Mouse (Mus musculus): ENCODE data around the gene Rsph3a. TPM values are rescaled to one million over a fixed set of nuclear protein-coding genes. Genes with fewer than 3 reads are reported as not detected.
A peak's percentile ranks its signal among the peaks of the same experiment; 100 is the strongest.
"Not testable (repeated sequence)": the region's sequence is repeated elsewhere in the genome, so short reads cannot be mapped to it uniquely, and the experiment has no call there.

Gene Rsph3a
- total RNA-seq, 2 experiments from 2014 or later: 31.7 to 39.7 TPM

DNA sequence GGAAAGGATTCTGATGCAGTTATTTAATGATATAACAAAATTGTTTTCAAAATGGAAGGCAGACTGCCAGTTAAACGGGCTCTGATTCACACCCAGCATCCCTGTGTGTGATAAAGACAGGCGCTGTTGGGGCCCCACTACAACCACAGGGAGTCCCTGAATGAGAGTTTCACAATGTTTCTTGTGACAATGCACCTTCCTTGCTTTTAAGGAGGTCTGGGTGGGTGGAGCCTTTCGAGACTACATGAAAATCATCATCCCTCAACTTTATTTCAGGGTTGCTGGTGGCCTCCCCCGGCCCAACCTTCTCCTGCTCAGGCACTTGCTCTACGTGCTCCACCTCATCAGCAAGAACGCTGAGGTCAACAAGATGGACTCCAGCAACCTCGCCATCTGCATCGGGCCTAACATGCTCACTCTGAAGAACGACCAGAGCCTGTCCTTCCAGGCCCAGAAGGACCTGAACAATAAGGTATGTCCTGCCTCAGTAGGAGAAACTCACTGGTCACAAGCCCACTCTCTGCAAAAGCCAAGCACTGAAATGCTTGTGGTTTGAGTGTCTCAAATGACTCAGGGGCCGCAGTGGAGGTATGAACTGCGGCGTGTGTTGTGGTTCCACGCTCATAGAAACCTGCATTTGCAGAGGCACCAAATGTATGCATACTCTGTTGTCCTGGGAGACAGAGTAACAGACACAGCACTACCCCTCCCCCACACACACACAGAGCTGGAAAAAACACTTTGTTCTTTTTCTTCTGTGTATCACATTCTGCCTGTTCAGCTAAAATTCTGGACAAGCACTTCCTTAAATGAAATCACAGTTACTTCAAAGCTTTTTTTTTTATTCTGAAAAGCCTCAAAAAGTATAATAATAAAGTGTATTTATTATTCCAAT, 14.1 kb upstream of the Rsph3a start:
- Histone ChIP-seq H3K4me3 (no peak overlapping the region), H3K27ac (no peak overlapping the region)
- peak in 1 of 2 experiments; percentile 6 for DNase-seq (ENCODE audit: extremely low spot score in 1 of 2, low spot score in 2 of 2)
- no peak for TF ChIP-seq CTCF (IDR thresholded peaks at IDR 0.05)
- intact Hi-C loops (cut with DNase I): no loop called here

- DNase-seq (ENCODE audit: extremely low spot score in 1 of 2, low spot score in 2 of 2); intact Hi-C loops (cut with DNase I); H3K4me3 ChIP-seq; H3K27ac ChIP-seq: not testable (repeated sequence)
Observed at GRCm38 (mm10) chr17:7932121-7932520, 13.3 kb upstream of the Rsph3a start.

GRCm38 (mm10) chr17:7939640-7940039, 5.8 kb upstream of the Rsph3a start:
- intact Hi-C loops (cut with DNase I): loop anchor here (2.0 to 10.0 kb wide), 2 partner anchors 71 to 995 kb away; partner anchors contain the start of gene Rsph3b
- H3K27ac ChIP-seq: no peak overlapping the region
- DNase-seq (ENCODE audit: extremely low spot score in 1 of 2, low spot score in 2 of 2): peak; percentile 35 to 47

GRCm38 (mm10) chr17:7946053-7946627, 726 bp downstream of the Rsph3a start:
- not testable (repeated sequence) for DNase-seq (ENCODE audit: extremely low spot score in 1 of 2, low spot score in 2 of 2)
- peak overlapping the region; percentile 60 for H3K4me3 ChIP-seq
- intact Hi-C loops (cut with DNase I): loop anchor here (10.0 kb wide), 1 partner anchor 1001 kb away; the partner anchor contains the start of gene Rsph3b
- peak overlapping the region; percentile 81 for H3K27ac ChIP-seq

More at GRCm38 (mm10) chr17:7939640-7940039, 5.8 kb upstream of the Rsph3a start:
- peak; percentile 66 for TF ChIP-seq CTCF (IDR thresholded peaks at IDR 0.05)
- H3K4me3 ChIP-seq: no peak overlapping the region

DNA sequence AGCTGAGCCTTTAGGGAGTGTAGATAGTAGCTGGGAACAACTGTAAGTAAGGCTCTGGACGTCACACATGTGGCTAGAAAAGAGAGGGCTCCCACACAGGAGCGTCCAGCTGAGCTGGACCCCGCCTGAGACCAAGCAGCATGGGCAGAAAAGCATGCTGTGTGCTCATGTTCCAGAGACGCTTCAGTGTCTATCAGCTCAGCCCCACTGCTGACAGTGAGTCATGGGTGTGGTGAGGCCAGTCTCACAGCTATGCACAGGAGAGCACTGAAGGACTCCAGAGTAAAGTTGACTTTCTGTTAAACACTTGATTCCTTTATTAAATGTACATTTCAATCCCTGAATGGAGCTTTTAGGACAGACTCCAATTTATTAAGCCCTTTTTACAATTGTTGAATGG, 5.9 kb downstream of the Rsph3a start:
- H3K27ac ChIP-seq; H3K4me3 ChIP-seq; DNase-seq (ENCODE audit: extremely low spot score in 1 of 2, low spot score in 2 of 2); intact Hi-C loops (cut with DNase I): not testable (repeated sequence)

DNA sequence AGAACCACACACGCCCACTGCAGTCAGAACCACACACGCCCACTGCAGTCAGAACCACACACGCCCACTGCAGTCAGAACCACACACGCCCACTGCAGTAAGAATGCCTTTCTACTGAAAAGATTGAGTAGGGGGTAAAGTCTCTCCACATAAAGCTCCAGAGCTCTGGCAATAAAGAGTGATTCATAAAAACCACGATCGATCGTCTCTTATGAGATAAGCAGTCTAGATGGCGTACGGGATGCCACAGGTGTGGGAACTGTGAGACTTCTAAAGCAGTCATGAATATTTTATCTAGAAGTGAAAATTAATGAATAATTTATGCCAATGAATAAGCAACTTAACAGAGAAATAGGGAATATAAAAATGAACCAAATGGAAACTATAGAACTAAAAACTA, 11.8 kb downstream of the Rsph3a start:
- H3K27ac ChIP-seq; H3K4me3 ChIP-seq; DNase-seq (ENCODE audit: extremely low spot score in 1 of 2, low spot score in 2 of 2); intact Hi-C loops (cut with DNase I): not testable (repeated sequence)

DNA sequence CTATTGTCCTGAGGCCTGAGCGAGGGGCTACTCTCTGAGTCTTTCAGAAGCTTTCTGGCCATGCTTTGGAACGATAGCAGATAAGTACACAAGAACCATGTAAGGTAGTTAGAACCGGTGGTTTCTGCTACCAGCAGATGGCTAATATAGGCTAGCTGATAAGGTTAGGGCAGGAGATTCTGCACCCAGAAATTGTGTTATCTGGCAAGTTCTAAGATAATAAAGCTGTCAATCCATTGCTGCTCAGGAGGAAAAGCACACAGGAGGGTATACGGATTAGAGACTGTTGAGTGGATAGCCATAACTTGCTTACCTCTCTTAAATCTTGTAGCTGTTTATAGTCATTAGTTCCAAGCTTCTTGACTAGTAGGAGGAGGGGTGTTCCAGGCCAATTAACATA, 17.9 kb downstream of the Rsph3a start:
- H3K4me3 ChIP-seq; intact Hi-C loops (cut with DNase I); DNase-seq (ENCODE audit: extremely low spot score in 1 of 2, low spot score in 2 of 2); H3K27ac ChIP-seq: not testable (repeated sequence)

DNA sequence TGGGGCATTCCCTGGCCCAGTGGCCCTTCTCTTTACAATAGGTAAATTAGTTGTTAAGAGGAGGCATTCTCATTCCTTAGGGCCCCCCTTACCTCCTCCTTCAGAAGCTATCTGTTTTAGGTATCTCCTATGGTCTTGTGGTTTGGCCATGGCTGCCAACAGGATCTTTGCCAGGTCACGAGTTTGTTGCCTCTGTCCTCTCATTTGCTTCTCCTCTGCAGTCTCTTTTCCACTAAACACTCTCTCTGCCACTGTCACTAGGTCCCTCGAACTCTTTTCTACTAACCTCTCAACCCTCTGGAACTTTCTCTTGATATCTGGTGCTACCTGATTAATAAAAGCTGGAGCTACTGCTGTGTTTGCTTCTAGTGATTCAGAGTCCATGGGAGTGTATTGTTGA, 19.0 kb downstream of the Rsph3a start:
- intact Hi-C loops (cut with DNase I); H3K4me3 ChIP-seq; H3K27ac ChIP-seq; DNase-seq (ENCODE audit: extremely low spot score in 1 of 2, low spot score in 2 of 2): not testable (repeated sequence)

GRCm38 (mm10) chr17:7968490-7968889, 23.1 kb downstream of the Rsph3a start:
- H3K4me3 ChIP-seq; intact Hi-C loops (cut with DNase I); H3K27ac ChIP-seq; DNase-seq (ENCODE audit: extremely low spot score in 1 of 2, low spot score in 2 of 2): not testable (repeated sequence)

- H3K4me3 ChIP-seq; H3K27ac ChIP-seq; DNase-seq (ENCODE audit: extremely low spot score in 1 of 2, low spot score in 2 of 2); intact Hi-C loops (cut with DNase I): not testable (repeated sequence)
Observed at GRCm38 (mm10) chr17:7969782-7970181, 24.4 kb downstream of the Rsph3a start.

DNA sequence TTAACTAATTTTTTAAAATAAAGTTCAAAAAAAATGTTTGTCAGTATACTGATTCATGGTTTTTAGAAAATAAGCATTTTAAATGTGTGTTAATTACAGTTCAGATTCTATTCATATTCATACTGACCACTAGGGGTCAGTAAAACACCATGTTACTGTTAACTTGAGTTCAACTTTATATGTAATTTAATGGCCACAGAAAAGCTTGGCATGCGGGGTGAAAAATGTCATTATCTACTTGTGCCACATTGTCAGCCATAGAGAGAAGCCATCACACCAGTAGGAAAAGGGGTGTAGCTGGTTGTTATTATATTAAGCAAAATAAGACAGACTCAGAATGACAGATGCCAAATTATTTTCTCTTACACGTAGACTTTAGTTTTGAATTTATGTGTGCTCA, 38.1 kb downstream of the Rsph3a start:
- intact Hi-C loops (cut with DNase I); H3K27ac ChIP-seq; H3K4me3 ChIP-seq; DNase-seq (ENCODE audit: extremely low spot score in 1 of 2, low spot score in 2 of 2): not testable (repeated sequence)

- DNase-seq (ENCODE audit: extremely low spot score in 1 of 2, low spot score in 2 of 2); H3K27ac ChIP-seq; intact Hi-C loops (cut with DNase I); H3K4me3 ChIP-seq: not testable (repeated sequence)
Observed at GRCm38 (mm10) chr17:7985597-7985996, 40.2 kb downstream of the Rsph3a start.

DNA sequence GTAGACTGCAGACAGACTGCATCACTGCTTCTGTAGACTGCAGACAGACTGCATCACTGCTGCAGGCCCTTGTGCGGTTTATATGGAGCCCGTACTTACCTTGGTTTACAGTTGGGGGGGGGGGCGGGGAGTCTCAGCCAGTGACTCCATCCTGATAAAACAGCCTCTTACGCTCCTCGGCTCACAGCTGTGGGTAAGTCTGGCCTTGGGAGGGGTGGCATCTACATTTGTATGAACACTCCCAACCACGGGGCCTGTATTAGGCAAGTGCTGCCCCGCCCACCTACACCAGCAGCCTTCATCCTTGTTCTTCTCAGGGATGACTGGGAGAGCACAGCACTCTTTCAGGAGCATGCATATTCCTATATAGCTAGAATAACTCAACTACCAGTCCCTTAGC, 41.6 kb downstream of the Rsph3a start:
- H3K27ac ChIP-seq; H3K4me3 ChIP-seq; intact Hi-C loops (cut with DNase I); DNase-seq (ENCODE audit: extremely low spot score in 1 of 2, low spot score in 2 of 2): not testable (repeated sequence)

- H3K27ac ChIP-seq; DNase-seq (ENCODE audit: extremely low spot score in 1 of 2, low spot score in 2 of 2); intact Hi-C loops (cut with DNase I); H3K4me3 ChIP-seq: not testable (repeated sequence)
Observed at GRCm38 (mm10) chr17:8003248-8003647, 57.8 kb downstream of the Rsph3a start.

GRCm38 (mm10) chr17:8006771-8007170, 61.4 kb downstream of the Rsph3a start:
- H3K4me3 ChIP-seq; DNase-seq (ENCODE audit: extremely low spot score in 1 of 2, low spot score in 2 of 2); intact Hi-C loops (cut with DNase I); H3K27ac ChIP-seq: not testable (repeated sequence)

- H3K27ac ChIP-seq; intact Hi-C loops (cut with DNase I); H3K4me3 ChIP-seq; DNase-seq (ENCODE audit: extremely low spot score in 1 of 2, low spot score in 2 of 2): not testable (repeated sequence)
Observed at GRCm38 (mm10) chr17:8009565-8009964, 64.2 kb downstream of the Rsph3a start.

- intact Hi-C loops (cut with DNase I); DNase-seq (ENCODE audit: extremely low spot score in 1 of 2, low spot score in 2 of 2): not testable (repeated sequence)
Observed at GRCm38 (mm10) chr17:8013974-8014373, 68.6 kb downstream of the Rsph3a start.

More at GRCm38 (mm10) chr17:8013974-8014373, 68.6 kb downstream of the Rsph3a start:
- not testable (repeated sequence) for H3K4me3 ChIP-seq, H3K27ac ChIP-seq
